Mouse (Mus musculus): Measurements from ENCODE around the gene Fpr1.

GRCm38 (mm10) chr17:17829816-17830535 lies 53.8 kb downstream of the Fpr1 start:
- TF ChIP-seq CTCF (IDR thresholded peaks at IDR 0.05; ENCODE audit: borderline replicate concordance, insufficient read depth, low read depth, low read length): no peak
- no peak for TF ChIP-seq POLR2A (IDR thresholded peaks at IDR 0.05; ENCODE audit: borderline replicate concordance, insufficient read depth, low read length)
